Mouse (Mus musculus) hindbrain, postnatal 0 days (tissue): ENCODE results near the gene Unc5b. TPM values are rescaled to one million over a fixed set of nuclear protein-coding genes. Genes with fewer than 3 reads are reported as not detected.

Source experiments
- ATAC-seq: fragments of 200-750 bp; cut with Nextera tagmentation; 2 replicates; pipeline ENCODE4 v1.8.0; 2017; ENCODE audit warnings: mild to moderate bottlenecking, moderate TSS enrichment, moderate library complexity
- DNase-seq: peaks from one replicate; pipeline ENCODE4 v3.0.0-alpha.2; 2015; ENCODE audit warnings: low spot score
- H3K27ac ChIP-seq: fragments of 300-500 bp; sonication (generic); 2 replicates; pipeline ENCODE4 v1.5.1; 2014; ENCODE audit warnings: mild to moderate bottlenecking
- H3K27me3 ChIP-seq: fragments of 300-500 bp; sonication (generic); 2 replicates; pipeline ENCODE4 v1.6.1; 2014; ENCODE audit warnings: low read length, mixed read lengths; ENCODE audit not compliant: insufficient read depth
- H3K36me3 ChIP-seq: fragments of 300-500 bp; sonication (generic); 2 replicates; pipeline ENCODE4 v1.6.1; 2014; ENCODE audit warnings: low read length, mixed read lengths; ENCODE audit not compliant: insufficient read depth
- H3K4me1 ChIP-seq: fragments of 300-500 bp; sonication (generic); 2 replicates; pipeline ENCODE4 v1.6.1; 2014; ENCODE audit warnings: antibody characterized with exemption, low read length, mixed read lengths; ENCODE audit not compliant: insufficient read depth
- H3K4me2 ChIP-seq: fragments of 300-500 bp; sonication (generic); 2 replicates; pipeline ENCODE4 v1.6.1; 2014; ENCODE audit warnings: low read depth, mild to moderate bottlenecking, low read length, moderate library complexity, mixed read lengths
- H3K4me3 ChIP-seq: fragments of 300-500 bp; sonication (generic); 2 replicates; pipeline ENCODE4 v1.5.1; 2014; ENCODE audit warnings: low read length
- H3K9ac ChIP-seq: fragments of 300-500 bp; sonication (generic); replicated peaks from 2 replicates; pipeline ENCODE4 v1.6.1; 2014; ENCODE audit warnings: mild to moderate bottlenecking, low read length, moderate library complexity, mixed read lengths
- H3K9me3 ChIP-seq: fragments of 300-500 bp; sonication (generic); 2 replicates; pipeline ENCODE4 v1.6.1; 2016; ENCODE audit warnings: low read length, mixed read lengths
- CTCF ChIP-seq: IDR thresholded peaks from 2 replicates; pipeline ENCODE4 v1.5.1; 2016; ENCODE audit warnings: antibody characterized with exemption, control low read depth, low read depth
- WGBS: fragments of 180-500 bp; shearing (Covaris S2); extraction: QIAGEN DNeasy Blood & Tissue Kit; methylation state at CpG from one replicate; pipeline ENCODE4 v1.1.7; 2014; 5-methylcytosine and 5-hydroxymethylcytosine counted together
- polyA plus RNA-seq: library from polyadenylated mRNA; unstranded; fragments of >200 nt; fragmentation: Nextera tagmentation; extraction: Ambion mirVana; gene quantifications from 2 replicates; pipeline ENCODE4 v1.2.1, GENCODE M21; 2015
- total RNA-seq: library from RNA; depleted of rRNA; stranded (reverse); fragments of >200 nt; gene quantifications from 2 replicates; pipeline ENCODE4 v1.2.3, GENCODE M21; 2014

The Unc5b gene
- total and polyA plus RNA-seq, 2 experiments from 2014 or later, result 1.8 to 27.3 TPM

DNA sequence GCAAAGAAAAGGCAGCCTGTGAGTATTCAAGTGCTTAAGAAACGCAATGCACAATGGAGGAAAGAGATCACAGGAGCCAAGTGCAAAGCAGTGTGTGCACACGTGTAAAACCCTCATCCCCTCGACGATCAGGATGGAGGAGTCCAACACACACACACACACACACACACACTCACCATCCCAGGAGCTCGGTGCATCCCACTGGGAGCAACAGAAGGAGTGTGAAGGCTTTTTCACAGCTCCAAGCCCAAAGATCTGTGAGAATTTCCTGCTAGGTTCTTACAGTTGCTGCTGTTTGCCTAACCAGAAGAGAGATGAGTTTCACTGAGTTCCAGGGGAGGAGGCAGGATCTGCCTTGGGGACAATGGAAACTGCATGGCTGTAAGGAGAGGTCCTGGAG lies 99.6 kb downstream of the Unc5b start:
- no peaks in the 10 kb centered on the region for H3K36me3 ChIP-seq
- H3K4me3 ChIP-seq, result no peak overlapping the region
- ATAC-seq (no peak), DNase-seq (peak; percentile 16)
- peaks cover 6% of the 10 kb centered on the region; the same call in 1 of the 2 replicates for H3K4me1 ChIP-seq
- no peak for TF ChIP-seq CTCF
- H3K9me3 ChIP-seq, result no peaks in the 10 kb centered on the region
- H3K27ac ChIP-seq, result peak overlapping the region; percentile 66; the same call in 1 of the 2 replicates
- H3K27me3 ChIP-seq, result no peaks in the 10 kb centered on the region
- H3K4me2 ChIP-seq, result no peak overlapping the region
- 0 out of 2 replicates have a peak overlapping the region, but pooled peaks have one; percentile 17 for H3K9ac ChIP-seq
- 28% methylated on average over 5 of the region's 5 CpGs for WGBS

DNA sequence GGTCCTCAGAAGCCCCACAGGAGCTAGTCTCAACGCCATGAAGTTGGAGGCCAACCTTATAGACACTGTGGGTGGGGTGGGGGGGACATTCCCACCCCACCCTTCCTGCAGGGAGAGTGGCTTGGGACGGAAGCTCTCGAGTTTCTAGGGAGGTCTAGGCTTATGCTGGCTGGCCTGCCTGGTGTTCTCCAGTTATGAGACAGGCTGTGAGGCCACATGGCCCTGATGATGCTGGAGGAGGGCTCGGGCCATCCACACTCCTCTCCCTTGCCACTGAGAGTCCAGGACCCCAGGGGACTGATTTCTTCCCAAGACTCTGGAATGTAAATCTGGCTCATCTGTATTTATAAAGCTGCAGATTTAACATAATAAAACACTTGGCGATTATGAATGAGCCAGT lies 104.1 kb downstream of the Unc5b start:
- no peak overlapping the region for H3K4me3 ChIP-seq
- H3K9me3 ChIP-seq, result no peaks in the 10 kb centered on the region
- ATAC-seq (no peak), DNase-seq (no peak)
- H3K4me1 ChIP-seq, result peaks cover 6% of the 10 kb centered on the region; the same call in 1 of the 2 replicates
- no peak overlapping the region for H3K4me2 ChIP-seq
- H3K9ac ChIP-seq, result no peak overlapping the region
- 25% methylated on average over 5 of the region's 5 CpGs for WGBS
- no peaks in the 10 kb centered on the region for H3K36me3 ChIP-seq
- no peaks in the 10 kb centered on the region for H3K27me3 ChIP-seq
- TF ChIP-seq CTCF, result no peak
- H3K27ac ChIP-seq, result no peak overlapping the region

DNA sequence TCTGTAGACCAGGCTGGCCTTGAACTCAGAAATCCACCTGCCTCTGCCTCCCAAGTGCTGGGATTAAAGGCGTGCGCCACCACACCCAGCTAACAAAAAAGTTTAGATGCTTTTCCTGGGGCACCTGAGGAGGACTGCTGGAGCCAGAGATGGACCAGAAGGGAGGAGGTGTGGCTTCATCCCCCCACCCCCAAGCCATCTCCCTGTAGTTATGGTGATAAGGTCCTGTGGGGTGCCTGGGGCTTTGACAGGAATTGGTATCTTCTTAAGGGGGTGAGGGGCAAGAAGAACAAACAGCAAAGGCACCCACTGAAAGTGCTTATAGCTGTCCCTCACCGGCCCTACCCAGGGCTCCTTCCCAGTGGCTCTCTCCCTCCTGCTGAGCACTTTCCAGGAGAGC lies 104.5 kb downstream of the Unc5b start:
- Histone ChIP-seq H3K36me3 (no peaks in the 10 kb centered on the region), H3K9ac (no peak overlapping the region), H3K4me1 (peaks cover 2% of the 10 kb centered on the region; the same call in 1 of the 2 replicates), H3K27ac (no peak overlapping the region), H3K27me3 (no peaks in the 10 kb centered on the region), H3K4me2 (no peak overlapping the region), H3K9me3 (no peaks in the 10 kb centered on the region), H3K4me3 (no peak overlapping the region)
- ATAC-seq (no peak), DNase-seq (no peak)
- no peak for TF ChIP-seq CTCF
- WGBS, result 81% methylated on average over 3 of the region's 3 CpGs

DNA sequence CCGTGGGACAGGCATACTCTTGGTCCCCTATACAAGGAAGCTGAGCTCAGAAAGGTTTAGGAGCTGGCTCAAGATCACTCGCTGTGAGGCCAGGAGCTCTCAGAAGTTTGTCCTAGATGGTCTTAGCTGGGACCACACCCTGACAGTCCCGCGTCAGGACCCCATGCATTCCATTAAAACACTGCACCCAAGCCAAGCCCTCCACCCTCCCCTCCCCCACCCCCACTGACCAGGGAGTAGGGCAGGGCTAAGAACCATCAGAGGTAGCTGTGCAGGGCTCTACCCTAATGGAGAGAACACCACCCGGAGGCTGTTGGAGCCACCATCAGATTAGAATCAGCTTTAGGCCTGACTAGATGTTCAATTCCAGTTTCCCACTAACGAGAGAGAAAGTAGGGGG lies 106.9 kb downstream of the Unc5b start:
- H3K36me3 ChIP-seq, result no peaks in the 10 kb centered on the region
- no peak overlapping the region for H3K9ac ChIP-seq
- no peaks in the 10 kb centered on the region for H3K9me3 ChIP-seq
- H3K27ac ChIP-seq, result no peak overlapping the region
- H3K4me2 ChIP-seq, result no peak overlapping the region
- WGBS, result 84% methylated on average over 6 of the region's 6 CpGs
- ATAC-seq (no peak), DNase-seq (no peak)
- no peaks in the 10 kb centered on the region for H3K4me1 ChIP-seq
- TF ChIP-seq CTCF, result no peak
- H3K27me3 ChIP-seq, result no peaks in the 10 kb centered on the region
- H3K4me3 ChIP-seq, result no peak overlapping the region

DNA sequence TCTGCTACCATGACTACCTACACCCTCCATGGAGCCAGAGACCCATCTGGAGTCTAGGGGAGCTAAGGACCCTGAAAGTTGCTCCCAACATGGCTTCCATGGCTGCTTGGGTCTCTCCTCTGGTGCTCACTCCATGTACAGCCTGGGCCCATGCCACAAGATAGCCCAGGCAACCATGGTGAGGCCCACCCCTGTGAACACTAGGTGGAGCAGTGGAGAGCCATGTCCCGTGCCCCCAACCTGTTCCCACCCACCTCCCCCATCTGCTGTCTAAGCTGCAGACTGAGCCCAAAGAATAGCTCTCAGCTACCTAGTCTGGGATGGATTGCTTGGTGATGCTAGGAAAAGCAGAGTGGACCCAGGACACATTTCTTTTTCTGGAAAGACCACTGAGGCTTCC lies 108.0 kb downstream of the Unc5b start:
- Histone ChIP-seq H3K4me2 (no peak overlapping the region), H3K9me3 (no peaks in the 10 kb centered on the region), H3K27me3 (no peaks in the 10 kb centered on the region), H3K36me3 (no peaks in the 10 kb centered on the region), H3K27ac (no peak overlapping the region), H3K4me1 (no peaks in the 10 kb centered on the region), H3K4me3 (no peak overlapping the region), H3K9ac (no peak overlapping the region)
- no peak for DNase-seq
- peak; percentile 31; the same call in 1 of the 2 replicates for TF ChIP-seq CTCF
- 50% methylated on average over 1 of the region's 1 CpGs for WGBS
- no peak for ATAC-seq

DNA sequence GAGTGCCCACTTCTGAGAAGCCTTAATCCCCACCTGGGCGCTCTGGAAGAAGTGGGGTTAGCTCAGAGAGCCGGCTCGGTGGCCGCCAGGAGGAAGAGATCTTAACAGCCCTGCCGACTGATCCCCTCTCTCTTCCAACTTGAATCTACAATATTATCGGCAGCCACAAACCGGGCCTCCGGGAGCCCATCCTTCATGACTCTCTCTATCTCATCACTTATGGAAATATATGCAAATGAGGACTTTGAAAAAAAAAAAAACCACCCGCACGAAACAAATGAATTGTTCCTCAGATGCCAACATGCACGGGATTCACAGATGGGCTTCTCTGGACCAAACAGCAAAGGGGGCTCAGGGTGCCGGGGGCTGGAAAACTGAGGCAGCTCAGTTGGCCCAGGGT lies 109.7 kb downstream of the Unc5b start:
- 30% methylated on average over 12 of the region's 12 CpGs for WGBS
- no peak overlapping the region for H3K27ac ChIP-seq
- no peaks in the 10 kb centered on the region for H3K36me3 ChIP-seq
- no peak for TF ChIP-seq CTCF
- no peaks in the 10 kb centered on the region for H3K27me3 ChIP-seq
- H3K4me1 ChIP-seq, result no peaks in the 10 kb centered on the region
- no peak overlapping the region for H3K4me3 ChIP-seq
- ATAC-seq (no peak), DNase-seq (no peak)
- no peak overlapping the region for H3K4me2 ChIP-seq
- H3K9me3 ChIP-seq, result no peaks in the 10 kb centered on the region
- no peak overlapping the region for H3K9ac ChIP-seq

DNA sequence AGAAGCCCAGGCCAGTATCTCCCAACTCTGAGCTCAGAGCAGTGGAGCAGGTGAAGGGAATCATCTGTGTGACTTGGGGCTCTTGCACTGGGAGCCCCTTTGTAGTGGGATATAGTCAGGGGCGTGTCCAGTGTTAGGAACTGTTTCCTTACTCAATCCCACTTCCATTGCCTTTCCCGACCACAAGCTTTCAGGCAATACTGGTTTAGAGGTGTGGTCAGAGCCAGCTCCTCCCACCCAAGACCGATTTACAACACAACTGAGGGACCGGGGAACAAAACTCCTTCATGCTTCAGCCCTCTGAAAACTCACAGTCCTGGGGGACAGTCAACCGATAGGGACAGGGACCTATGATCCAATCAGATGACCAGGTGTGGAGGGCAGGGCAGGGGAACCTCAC lies 110.9 kb downstream of the Unc5b start:
- no peak for DNase-seq
- Histone ChIP-seq H3K4me2 (no peak overlapping the region), H3K4me3 (no peak overlapping the region), H3K9me3 (no peaks in the 10 kb centered on the region), H3K27me3 (no peaks in the 10 kb centered on the region), H3K27ac (no peak overlapping the region), H3K9ac (no peak overlapping the region), H3K4me1 (no peaks in the 10 kb centered on the region), H3K36me3 (0 out of 2 replicates have a peak, but pooled peaks cover 4% of the 10 kb centered on the region)
- WGBS, result 87% methylated on average over 5 of the region's 5 CpGs
- TF ChIP-seq CTCF, result no peak
- ATAC-seq, result no peak
